Mouse (Mus musculus): ENCODE data around the gene Dnah3. TPM values are rescaled to one million over a fixed set of nuclear protein-coding genes. Genes with fewer than 3 reads are reported as not detected.

The Dnah3 gene
- polyA plus RNA-seq, 1 experiment from 2014 or later: 0.26 TPM

DNA sequence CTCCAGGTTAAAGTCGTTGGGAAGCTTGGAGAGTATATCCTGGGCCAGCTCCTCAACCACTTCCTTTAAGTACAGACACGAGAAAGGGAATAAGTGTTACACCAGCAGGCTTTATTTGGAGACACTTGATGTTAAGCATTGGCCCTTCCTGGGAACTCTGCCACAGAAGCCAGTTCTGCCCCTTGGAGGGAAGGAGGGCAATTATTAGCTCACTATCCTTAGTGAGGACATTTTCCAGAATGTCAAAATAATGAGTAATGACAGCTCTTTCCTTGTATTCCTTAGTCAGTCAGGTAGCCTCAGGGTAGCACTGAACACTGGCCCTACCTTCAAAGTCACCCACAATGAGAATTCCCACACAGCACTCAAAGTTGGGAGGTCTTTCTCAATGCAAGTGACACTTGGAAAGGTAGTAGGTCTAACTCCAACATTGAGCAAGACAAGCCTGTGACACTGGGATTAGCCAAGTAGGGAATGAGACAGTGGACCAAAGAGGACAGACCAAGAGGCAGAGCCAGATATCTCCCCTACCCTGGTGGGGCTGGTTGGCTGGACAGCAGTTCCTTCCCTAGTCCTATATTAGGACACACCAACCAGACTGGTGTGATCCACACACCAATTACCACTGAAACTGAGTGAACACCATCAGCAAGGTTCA, 166.2 kb downstream of the Dnah3 start:
- H3K4me3 ChIP-seq: no peak overlapping the region
- 69% methylated on average over 2 of the region's 2 CpGs for WGBS
- H3K36me3 ChIP-seq: no peaks in the 10 kb centered on the region
- H3K4me1 ChIP-seq: no peaks in the 10 kb centered on the region
- no peaks in the 10 kb centered on the region for H3K27me3 ChIP-seq
- H3K4me2 ChIP-seq (replicated peaks): no peak overlapping the region
- no peaks in the 10 kb centered on the region for H3K9me3 ChIP-seq (replicated peaks)
- H3K9ac ChIP-seq: no peak overlapping the region
- H3K27ac ChIP-seq: no peak overlapping the region
- no peak for ATAC-seq (ENCODE audit: low FRiP score)

DNA sequence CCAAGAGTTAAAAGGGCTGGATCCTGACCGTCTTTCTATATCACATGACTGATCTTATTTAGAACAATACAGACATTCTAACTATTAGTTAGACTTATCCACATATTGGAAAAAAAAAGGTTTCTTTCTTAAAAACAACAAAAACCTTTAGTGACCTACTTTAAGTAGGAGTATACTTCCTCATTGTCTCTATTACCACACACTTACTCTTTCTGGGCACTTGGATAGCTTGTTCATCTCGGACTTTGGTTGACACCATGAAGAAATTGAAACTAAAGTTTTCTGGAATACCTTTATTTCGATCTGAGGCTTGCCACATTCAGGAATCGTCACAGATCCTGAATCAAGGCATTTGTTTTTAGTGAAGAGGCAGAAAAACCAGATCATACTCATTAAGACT, 174.0 kb downstream of the Dnah3 start:
- Histone ChIP-seq H3K27me3 (no peaks in the 10 kb centered on the region), H3K36me3 (no peaks in the 10 kb centered on the region), H3K4me2 (replicated peaks) (no peak overlapping the region), H3K27ac (no peak overlapping the region), H3K4me3 (no peak overlapping the region), H3K4me1 (no peaks in the 10 kb centered on the region), H3K9ac (no peak overlapping the region), H3K9me3 (replicated peaks) (no peaks in the 10 kb centered on the region)
- 82% methylated on average over 4 of the region's 4 CpGs for WGBS
- ATAC-seq (ENCODE audit: low FRiP score): no peak

DNA sequence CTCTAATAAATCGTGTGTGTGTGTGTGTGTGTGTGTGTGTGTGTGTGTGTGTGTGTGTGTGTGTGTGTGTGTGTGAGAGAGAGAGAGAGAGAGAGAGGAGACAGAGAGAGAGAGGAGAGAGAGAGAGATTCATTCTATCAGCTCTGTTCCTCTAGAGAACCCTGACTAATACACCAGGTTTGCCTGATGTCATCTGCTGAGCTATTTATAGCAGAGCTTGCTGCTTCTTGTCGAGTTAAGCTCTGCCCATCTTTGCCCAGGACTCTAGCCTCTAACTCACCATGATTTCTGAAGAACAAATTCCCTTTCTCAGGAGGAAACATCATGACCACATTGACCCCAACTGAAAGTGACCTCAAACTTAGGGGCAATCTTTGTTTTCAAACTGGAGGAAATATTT, 174.6 kb downstream of the Dnah3 start:
- no peak overlapping the region for H3K4me3 ChIP-seq
- ATAC-seq (ENCODE audit: low FRiP score): no peak
- H3K4me2 ChIP-seq (replicated peaks): no peak overlapping the region
- H3K4me1 ChIP-seq: no peaks in the 10 kb centered on the region
- no peaks in the 10 kb centered on the region for H3K27me3 ChIP-seq
- H3K9ac ChIP-seq: no peak overlapping the region
- no peaks in the 10 kb centered on the region for H3K9me3 ChIP-seq (replicated peaks)
- H3K27ac ChIP-seq: no peak overlapping the region
- H3K36me3 ChIP-seq: no peaks in the 10 kb centered on the region
- 66% methylated on average over 2 of the region's 2 CpGs for WGBS

DNA sequence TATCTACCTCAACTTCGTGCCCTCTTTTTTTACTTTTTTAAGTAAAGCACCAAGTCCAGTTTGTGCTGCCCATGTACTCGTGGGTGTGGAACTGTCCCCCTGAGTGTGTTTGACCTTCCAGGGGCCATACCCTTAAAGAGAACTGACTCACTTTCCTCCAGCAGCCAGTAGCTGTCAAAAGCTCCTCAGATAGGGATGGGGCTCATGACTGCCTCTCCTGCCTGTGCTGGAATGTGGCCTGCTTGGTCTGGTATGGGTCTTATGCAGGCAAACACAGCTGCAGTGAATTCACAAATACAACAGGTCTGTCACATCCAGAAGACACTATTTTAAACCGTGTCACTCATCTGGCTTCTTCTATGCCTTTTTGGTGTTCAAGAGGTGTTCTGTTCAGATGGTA, 183.4 kb downstream of the Dnah3 start:
- 84% methylated on average over 3 of the region's 3 CpGs for WGBS
- no peak overlapping the region for H3K9ac ChIP-seq
- H3K9me3 ChIP-seq (replicated peaks): no peaks in the 10 kb centered on the region
- no peak overlapping the region for H3K4me3 ChIP-seq
- no peak overlapping the region for H3K27ac ChIP-seq
- H3K36me3 ChIP-seq: no peaks in the 10 kb centered on the region
- H3K4me1 ChIP-seq: no peaks in the 10 kb centered on the region
- ATAC-seq (ENCODE audit: low FRiP score): no peak
- no peak overlapping the region for H3K4me2 ChIP-seq (replicated peaks)
- no peaks in the 10 kb centered on the region for H3K27me3 ChIP-seq

DNA sequence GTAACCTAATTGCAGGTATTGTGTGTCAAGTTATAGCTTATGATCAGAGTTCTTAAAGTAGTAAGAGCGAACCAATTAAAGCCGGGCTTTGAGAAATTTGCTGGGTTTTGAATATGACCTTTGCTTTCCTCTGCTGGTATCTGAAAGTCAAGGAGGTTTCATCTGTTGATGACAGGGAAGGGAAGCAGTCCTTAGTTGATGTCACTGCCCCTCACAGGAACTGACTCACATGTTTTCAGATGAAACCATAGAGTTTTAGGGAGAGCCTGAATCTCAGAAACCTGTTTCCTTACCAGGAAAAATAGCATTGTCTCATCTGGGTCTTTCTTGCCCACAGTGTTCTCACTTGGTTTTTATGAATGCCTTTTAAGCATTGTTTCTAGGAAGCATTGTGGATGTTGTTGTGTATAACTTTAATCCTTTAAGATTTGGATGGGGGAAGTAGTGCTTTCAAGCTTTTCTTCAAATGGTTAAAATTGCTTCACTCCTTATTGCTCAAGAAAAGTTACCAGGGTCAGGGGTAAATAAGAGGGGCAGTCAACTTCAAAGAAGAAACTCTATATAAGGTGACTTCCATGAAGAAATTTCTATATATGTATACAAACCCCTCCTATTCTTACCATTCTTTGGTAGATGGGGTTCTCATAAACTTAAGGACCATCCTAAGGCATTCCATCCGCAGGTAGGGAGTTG, 188.4 kb downstream of the Dnah3 start:
- Histone ChIP-seq H3K9me3 (replicated peaks) (no peaks in the 10 kb centered on the region), H3K9ac (no peak overlapping the region), H3K36me3 (no peaks in the 10 kb centered on the region), H3K4me2 (replicated peaks) (no peak overlapping the region), H3K4me3 (no peak overlapping the region), H3K27me3 (no peaks in the 10 kb centered on the region), H3K4me1 (no peaks in the 10 kb centered on the region), H3K27ac (no peak overlapping the region)
- 92% methylated on average over 3 of the region's 3 CpGs for WGBS
- ATAC-seq (ENCODE audit: low FRiP score): no peak

DNA sequence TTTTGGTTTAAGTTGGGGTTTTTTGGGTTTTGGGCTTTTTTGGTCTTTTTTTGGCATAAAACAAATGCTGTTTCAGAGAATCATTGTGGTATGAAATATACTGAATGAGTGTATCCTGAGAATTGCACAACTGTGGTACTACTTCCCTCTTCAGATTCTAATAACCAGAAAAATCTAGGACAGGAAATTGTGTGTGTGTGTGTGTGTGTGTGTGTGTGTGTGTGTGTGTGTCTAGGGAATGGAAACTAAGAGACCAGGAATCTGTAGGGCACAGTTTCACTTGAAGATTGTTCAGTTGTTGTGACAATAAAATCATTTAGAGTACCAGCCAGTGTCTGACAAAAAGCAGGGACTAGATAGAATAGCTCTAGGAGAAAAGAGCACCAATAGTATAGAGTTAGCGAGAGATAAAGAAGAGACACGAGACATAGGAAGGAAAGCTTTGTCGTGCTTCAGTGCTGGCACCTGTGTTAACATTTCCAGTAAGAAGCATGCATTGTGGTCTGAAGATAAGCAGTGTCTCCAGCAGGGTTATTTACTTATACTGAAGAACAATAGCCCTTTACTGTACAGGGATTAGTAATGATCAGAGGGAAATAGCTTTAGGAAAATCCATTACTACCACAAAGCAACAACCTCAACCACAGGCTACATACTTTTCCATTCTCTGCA, 195.6 kb downstream of the Dnah3 start:
- no peak for ATAC-seq (ENCODE audit: low FRiP score)
- H3K4me2 ChIP-seq (replicated peaks): no peak overlapping the region
- peaks cover 9% of the 10 kb centered on the region for H3K4me1 ChIP-seq
- 79% methylated on average over 3 of the region's 3 CpGs for WGBS
- H3K4me3 ChIP-seq: no peak overlapping the region
- H3K27ac ChIP-seq: no peak overlapping the region
- H3K9ac ChIP-seq: no peak overlapping the region
- H3K9me3 ChIP-seq (replicated peaks): no peaks in the 10 kb centered on the region
- no peaks in the 10 kb centered on the region for H3K27me3 ChIP-seq
- no peaks in the 10 kb centered on the region for H3K36me3 ChIP-seq

DNA sequence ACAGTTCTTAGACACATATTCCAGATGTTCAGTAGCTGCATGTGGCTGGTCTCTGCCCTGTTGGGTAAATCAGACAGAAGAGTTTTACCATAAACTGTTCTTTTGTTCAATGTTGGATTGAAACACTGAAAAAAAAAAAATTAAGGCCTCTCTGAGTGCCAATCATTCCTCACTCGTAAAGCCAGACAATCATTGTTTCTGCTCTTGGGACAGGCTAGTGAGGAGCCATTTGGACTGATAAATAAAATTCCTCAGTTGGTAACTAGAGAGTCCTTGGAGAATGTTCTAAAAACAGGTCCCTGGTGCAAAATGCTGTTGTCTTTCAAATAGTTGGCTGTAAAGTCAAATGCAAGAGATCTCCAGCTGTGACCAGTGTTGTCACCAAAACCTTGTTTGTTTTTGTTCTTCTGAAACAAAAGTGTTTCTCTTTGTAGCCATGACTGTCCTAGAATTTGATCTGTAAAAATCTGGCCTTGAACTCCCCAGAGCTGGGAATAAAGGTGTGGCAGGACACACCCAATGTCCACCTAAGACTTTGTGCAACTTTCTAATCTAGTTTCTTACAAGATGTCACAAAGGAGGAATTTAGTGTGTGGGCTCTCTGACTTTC, 196.7 kb downstream of the Dnah3 start:
- Histone ChIP-seq H3K4me3 (no peak overlapping the region), H3K4me2 (replicated peaks) (no peak overlapping the region), H3K9ac (no peak overlapping the region), H3K36me3 (no peaks in the 10 kb centered on the region), H3K9me3 (replicated peaks) (no peaks in the 10 kb centered on the region), H3K4me1 (peaks cover 18% of the 10 kb centered on the region), H3K27ac (no peak overlapping the region), H3K27me3 (no peaks in the 10 kb centered on the region)
- ATAC-seq (ENCODE audit: low FRiP score): no peak
- WGBS: 44% methylated on average over 1 of the region's 1 CpGs

DNA sequence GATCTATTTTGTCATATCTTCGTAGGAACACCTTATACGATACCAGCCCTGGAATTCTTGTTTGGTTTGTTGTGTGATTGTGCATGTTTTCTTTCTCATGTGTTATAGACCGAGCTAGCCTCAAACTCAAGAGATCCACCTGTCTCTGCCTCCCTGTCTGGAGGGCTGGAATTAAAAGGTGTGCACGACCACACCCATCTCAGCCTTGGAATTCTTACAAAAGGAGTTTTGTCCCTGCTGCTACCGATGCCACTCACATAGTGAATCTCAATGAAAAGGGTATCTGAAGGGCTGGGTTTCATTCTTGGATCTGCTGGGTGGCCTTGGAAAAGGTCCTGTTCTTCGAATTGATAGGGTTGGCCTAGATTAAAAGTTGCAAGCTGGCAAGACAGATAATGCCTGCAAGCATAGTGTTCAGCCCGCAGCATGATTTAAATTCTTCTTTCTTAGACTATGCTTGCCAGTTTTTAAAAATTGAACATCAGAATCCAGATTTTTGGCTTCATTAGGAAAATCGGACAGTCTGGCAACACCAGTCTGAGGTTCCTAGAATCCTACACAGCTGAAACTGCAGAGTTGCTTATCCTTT, 197.5 kb downstream of the Dnah3 start:
- Histone ChIP-seq H3K9ac (no peak overlapping the region), H3K4me3 (no peak overlapping the region), H3K9me3 (replicated peaks) (no peaks in the 10 kb centered on the region), H3K4me1 (peaks cover 22% of the 10 kb centered on the region), H3K27me3 (no peaks in the 10 kb centered on the region), H3K4me2 (replicated peaks) (no peak overlapping the region), H3K27ac (no peak overlapping the region), H3K36me3 (no peaks in the 10 kb centered on the region)
- WGBS: 93% methylated on average over 8 of the region's 8 CpGs
- ATAC-seq (ENCODE audit: low FRiP score): no peak

DNA sequence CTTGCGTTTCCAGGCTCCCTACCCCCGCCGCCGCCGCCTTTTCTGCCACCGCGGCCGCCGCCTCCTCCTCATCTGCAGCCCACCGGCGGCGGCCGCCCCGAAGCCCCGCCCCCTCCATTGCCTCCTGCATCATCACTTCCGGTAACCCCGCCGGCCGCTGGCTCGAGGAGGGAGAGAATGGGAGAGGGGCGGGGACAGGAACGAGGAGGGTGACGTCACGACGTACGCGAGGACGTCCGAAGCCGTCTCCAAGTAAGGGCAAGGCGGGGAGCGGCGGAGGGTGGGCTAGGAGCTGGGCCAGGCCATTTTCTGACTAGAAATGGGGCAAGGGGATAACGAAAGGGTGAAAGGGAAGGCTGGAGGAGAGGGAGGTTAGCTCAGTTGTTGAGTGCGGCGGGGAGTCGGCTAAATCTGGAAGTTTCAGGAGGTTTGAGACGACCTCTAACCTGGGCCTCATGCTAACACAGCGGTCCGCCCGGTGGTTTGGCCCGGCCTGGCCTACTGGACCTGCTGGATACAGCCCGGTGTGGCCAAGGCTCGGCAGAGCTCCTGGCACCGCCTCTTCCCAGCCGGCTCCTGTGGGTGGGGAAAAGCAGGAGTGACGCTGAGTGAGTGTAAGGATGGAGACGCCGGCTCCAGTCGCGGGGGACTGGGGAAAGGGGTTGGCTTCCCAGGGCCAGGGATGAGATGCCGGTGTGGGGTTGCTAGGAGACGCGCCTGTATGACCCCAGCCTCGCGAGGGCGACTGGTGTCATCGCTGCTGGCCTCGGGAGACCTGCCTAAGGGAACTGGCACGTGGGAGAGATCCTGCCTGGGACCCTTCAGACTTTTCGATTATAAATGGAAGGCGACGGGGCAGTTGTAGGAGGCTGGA, 199.2 kb downstream of the Dnah3 start, which contains the start of the genes Lyrm1 and Dcun1d3:
TSS of gene Lyrm1 (plus strand) at position 223 of the 874 bp plus-strand sequence.
TSS of gene Dcun1d3 (minus strand) at position 660 of the 874 bp plus-strand sequence.
- no peaks in the 10 kb centered on the region for H3K9me3 ChIP-seq (replicated peaks)
- peak; percentile 98 for ATAC-seq (ENCODE audit: low FRiP score)
- peaks cover 22% of the 10 kb centered on the region for H3K4me1 ChIP-seq
- no peaks in the 10 kb centered on the region for H3K36me3 ChIP-seq
- WGBS: under 1% methylated on average over 63 of the region's 63 CpGs
- peak within 1 kb of the TSS; percentile 87 for H3K9ac ChIP-seq
- H3K4me2 ChIP-seq (replicated peaks): peak within 1 kb of the TSS; percentile 73
- no peaks in the 10 kb centered on the region for H3K27me3 ChIP-seq
- peak within 1 kb of the TSS; percentile 96 for H3K27ac ChIP-seq
- H3K4me3 ChIP-seq: peak within 1 kb of the TSS; percentile 70

DNA sequence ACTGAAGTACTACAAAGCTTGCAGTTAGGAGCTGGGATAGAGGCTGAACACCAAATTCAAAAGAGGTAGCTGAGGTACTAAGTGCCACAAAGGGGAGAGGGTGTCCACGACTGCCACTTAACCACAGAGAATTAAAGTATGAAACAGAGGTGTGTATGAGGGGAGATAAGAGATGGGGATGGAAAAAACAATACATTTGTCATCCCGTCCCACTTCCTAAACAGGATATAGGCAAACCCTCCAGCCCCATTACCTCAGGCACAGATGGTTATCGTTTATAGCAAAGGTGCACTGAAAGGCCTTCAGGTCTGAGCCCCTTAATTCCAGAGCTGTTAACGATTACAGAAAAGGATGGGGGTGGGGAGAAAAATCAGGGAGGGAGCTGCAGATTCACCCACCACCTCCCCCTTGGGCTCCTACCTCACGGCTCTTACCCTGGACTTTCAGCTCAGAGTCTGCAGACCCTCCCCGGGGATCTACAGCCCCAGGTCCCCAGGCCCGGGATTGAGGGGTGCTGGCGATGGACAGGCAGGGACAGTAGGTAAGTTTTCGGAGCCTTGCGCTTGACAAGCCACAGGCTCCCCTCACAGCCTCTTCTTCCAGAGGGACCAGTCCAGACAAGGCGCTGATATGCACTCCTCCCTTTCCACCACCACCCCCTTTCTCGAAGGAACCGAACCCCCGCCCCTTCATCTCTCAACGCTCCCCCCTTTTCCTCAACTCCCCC, 200.1 kb downstream of the Dnah3 start:
- Histone ChIP-seq H3K27ac (peak overlapping the region; percentile 96), H3K9ac (peak overlapping the region; percentile 87), H3K4me3 (peak overlapping the region; percentile 70), H3K9me3 (replicated peaks) (no peaks in the 10 kb centered on the region), H3K36me3 (no peaks in the 10 kb centered on the region), H3K27me3 (no peaks in the 10 kb centered on the region), H3K4me2 (replicated peaks) (peak overlapping the region; percentile 73), H3K4me1 (peaks cover 22% of the 10 kb centered on the region)
- ATAC-seq (ENCODE audit: low FRiP score): peak; percentile 74
- 3% methylated on average over 15 of the region's 15 CpGs for WGBS

DNA sequence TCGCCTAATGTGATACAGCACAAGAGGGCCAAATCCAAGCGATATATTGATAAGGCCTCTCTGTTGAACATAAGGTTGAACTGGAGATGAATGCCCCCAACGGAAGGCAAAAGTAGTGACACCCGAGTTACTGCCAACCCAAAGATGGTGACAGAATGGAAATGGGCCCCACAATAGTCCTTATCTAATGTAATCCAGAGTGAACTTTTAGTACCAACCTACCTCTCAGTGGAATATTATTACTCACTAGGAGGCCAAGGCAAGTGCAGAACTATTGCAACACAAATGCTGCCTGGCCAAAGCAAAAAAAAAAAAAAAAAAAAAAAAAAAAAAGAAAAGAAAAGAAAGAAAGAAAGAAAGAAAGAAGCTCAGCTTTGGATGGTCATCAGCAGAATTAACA, 202.3 kb downstream of the Dnah3 start:
- Histone ChIP-seq H3K9me3 (replicated peaks) (no peaks in the 10 kb centered on the region), H3K4me2 (replicated peaks) (no peak overlapping the region), H3K27me3 (no peaks in the 10 kb centered on the region), H3K36me3 (no peaks in the 10 kb centered on the region), H3K4me3 (no peak overlapping the region), H3K4me1 (peaks cover 22% of the 10 kb centered on the region), H3K27ac (no peak overlapping the region), H3K9ac (no peak overlapping the region)
- ATAC-seq (ENCODE audit: low FRiP score): no peak
- 96% methylated on average over 4 of the region's 4 CpGs for WGBS

Measured in hindbrain, embryonic 12.5 days (tissue).